Mouse (Mus musculus): Measurements from ENCODE around the gene Map7d1. TPM values are rescaled to one million over a fixed set of nuclear protein-coding genes. Genes with fewer than 3 reads are reported as not detected.

Map7d1 gene
- polyA plus RNA-seq, 1 experiment from 2014 or later, result 40.8 TPM

DNA sequence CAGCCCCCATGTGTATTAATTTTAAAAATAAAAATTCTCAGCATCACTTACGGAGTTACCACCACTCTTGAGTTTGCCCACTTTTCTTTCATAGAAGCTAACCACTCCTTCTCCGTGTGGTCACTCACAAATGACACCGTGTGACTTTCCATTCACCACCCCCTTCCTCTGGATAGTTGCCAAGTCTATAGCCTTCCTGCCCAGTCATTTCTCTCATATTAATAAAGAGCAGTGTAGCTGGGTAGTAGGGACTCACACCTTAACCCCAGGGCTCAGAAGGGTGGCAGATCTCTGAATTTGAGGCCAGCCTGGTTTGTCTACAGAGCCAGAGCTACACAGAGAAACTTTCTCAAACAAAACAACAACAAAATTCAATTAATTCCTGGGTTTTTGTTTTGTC is 58.7 kb downstream of the Map7d1 start:
- no peaks in the 10 kb centered on the region for H3K9me3 ChIP-seq
- no peak overlapping the region for H3K4me3 ChIP-seq
- H3K27me3 ChIP-seq, result no peaks in the 10 kb centered on the region
- no peak overlapping the region for H3K4me2 ChIP-seq
- 35% methylated on average over 3 of the region's 3 CpGs for WGBS
- H3K9ac ChIP-seq, result no peak overlapping the region
- no peak overlapping the region for H3K27ac ChIP-seq
- ATAC-seq (ENCODE audit: borderline replicate concordance, extremely low read depth, low FRiP score, low TSS enrichment), result no peak
- peaks cover 21% of the 10 kb centered on the region for H3K36me3 ChIP-seq
- H3K4me1 ChIP-seq, result peaks cover 42% of the 10 kb centered on the region

DNA sequence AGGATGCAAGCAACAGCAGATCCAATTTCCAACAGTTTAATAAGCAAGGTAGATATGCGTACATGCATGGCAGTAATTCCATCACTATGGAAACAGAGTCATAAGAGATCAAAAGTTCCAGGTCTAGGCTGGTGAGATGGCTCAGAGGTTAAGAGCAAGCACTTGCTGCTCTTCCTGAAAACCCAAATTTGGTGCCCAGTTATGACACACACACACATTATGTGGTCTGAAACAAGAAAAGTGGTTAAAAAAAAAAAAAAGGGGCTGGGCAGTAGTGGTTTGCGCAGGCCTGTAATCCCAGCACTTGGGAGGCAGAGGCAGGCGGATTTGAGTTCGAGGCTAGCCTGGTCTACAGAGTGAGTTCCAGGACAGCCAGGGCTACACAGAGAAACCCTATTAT is 61.2 kb downstream of the Map7d1 start:
- no peaks in the 10 kb centered on the region for H3K9me3 ChIP-seq

DNA sequence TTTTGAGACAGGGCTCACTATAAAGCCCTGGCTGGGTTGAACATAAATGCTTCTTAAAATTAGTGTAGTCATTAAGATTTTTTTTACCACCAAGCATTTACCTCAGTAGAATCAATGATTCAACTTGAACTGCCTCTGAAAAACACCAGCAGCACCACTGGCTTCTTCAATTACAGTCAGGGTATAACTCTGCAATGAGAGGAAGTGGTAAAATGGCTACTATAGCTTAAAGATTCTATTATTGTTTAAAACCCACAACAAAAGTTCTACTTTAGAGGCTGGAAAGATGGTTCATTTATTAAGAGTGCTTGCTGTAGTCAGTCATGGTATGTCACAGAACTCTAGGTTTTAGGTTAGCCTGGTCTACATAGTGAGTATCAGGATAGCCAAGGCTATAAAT is 61.9 kb downstream of the Map7d1 start:
- peaks cover 48% of the 10 kb centered on the region for H3K36me3 ChIP-seq
- no peak for ATAC-seq (ENCODE audit: borderline replicate concordance, extremely low read depth, low FRiP score, low TSS enrichment)
- H3K9me3 ChIP-seq, result no peaks in the 10 kb centered on the region
- H3K4me3 ChIP-seq, result no peak overlapping the region
- H3K4me1 ChIP-seq, result peaks cover 24% of the 10 kb centered on the region
- no peak overlapping the region for H3K4me2 ChIP-seq
- no peak overlapping the region for H3K9ac ChIP-seq
- no peak overlapping the region for H3K27ac ChIP-seq
- no peaks in the 10 kb centered on the region for H3K27me3 ChIP-seq

More for the DNA sequence above, 61.2 kb downstream of the Map7d1 start:
- H3K36me3 ChIP-seq, result peaks cover 44% of the 10 kb centered on the region
- ATAC-seq (ENCODE audit: borderline replicate concordance, extremely low read depth, low FRiP score, low TSS enrichment), result no peak
- no peak overlapping the region for H3K4me3 ChIP-seq
- H3K9ac ChIP-seq, result no peak overlapping the region
- no peak overlapping the region for H3K4me2 ChIP-seq
- H3K4me1 ChIP-seq, result peaks cover 31% of the 10 kb centered on the region
- no peak overlapping the region for H3K27ac ChIP-seq
- no peaks in the 10 kb centered on the region for H3K27me3 ChIP-seq
- 90% methylated on average over 4 of the region's 4 CpGs for WGBS

DNA sequence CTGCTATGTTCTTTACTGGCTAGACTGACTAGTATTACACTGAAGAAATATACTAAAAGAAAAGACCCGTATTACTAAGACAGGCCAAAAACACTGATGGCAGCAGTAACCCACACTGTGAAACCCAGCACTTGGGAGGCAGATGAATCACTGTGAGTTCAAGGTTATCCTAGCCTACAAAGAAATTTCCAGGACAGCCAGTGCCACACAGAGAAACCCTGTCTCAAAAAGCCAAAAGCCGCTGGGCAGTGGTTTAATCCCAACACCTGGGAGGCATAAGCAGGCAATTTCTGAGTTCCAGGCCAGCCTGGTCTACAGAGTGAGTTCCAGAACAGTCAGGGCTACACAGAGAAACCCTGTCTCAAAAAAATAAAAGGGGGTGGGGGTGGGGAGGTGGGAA is 65.5 kb downstream of the Map7d1 start:
- no peak overlapping the region for H3K4me3 ChIP-seq
- H3K4me2 ChIP-seq, result no peak overlapping the region
- peaks cover 6% of the 10 kb centered on the region; the same call in 1 of the 2 replicates for H3K4me1 ChIP-seq
- no peaks in the 10 kb centered on the region for H3K9me3 ChIP-seq
- WGBS, result 85% methylated on average over 2 of the region's 2 CpGs
- no peak overlapping the region for H3K27ac ChIP-seq
- ATAC-seq (ENCODE audit: borderline replicate concordance, extremely low read depth, low FRiP score, low TSS enrichment), result no peak
- H3K9ac ChIP-seq, result no peak overlapping the region
- H3K36me3 ChIP-seq, result peaks cover 57% of the 10 kb centered on the region
- no peaks in the 10 kb centered on the region for H3K27me3 ChIP-seq

DNA sequence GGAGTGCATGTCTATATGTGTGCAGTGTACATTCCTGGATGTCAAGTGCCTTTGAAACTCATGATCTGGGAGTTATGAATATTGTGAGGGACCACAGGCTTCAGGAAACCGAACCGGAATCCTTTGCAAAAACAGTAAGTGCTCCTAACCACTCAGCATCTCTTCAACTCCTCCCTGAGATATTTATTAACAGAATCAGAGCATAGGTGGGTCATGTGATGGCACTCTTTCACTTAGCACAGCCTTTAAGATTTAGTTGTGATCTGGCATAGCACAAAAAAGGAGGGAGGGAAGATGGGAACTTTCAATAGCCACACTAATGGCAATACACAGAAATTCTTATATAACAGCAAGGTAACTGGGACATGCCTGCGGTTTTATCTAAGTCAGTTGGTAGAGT is 69.0 kb downstream of the Map7d1 start:
- no peak for ATAC-seq (ENCODE audit: borderline replicate concordance, extremely low read depth, low FRiP score, low TSS enrichment)
- no peak overlapping the region for H3K27ac ChIP-seq
- H3K27me3 ChIP-seq, result no peaks in the 10 kb centered on the region
- peaks cover 61% of the 10 kb centered on the region for H3K36me3 ChIP-seq
- 74% methylated on average over 3 of the region's 3 CpGs for WGBS
- no peak overlapping the region for H3K4me2 ChIP-seq
- no peak overlapping the region for H3K9ac ChIP-seq
- H3K4me1 ChIP-seq, result peaks cover 6% of the 10 kb centered on the region; the same call in 1 of the 2 replicates
- H3K9me3 ChIP-seq, result no peaks in the 10 kb centered on the region
- H3K4me3 ChIP-seq, result no peak overlapping the region

DNA sequence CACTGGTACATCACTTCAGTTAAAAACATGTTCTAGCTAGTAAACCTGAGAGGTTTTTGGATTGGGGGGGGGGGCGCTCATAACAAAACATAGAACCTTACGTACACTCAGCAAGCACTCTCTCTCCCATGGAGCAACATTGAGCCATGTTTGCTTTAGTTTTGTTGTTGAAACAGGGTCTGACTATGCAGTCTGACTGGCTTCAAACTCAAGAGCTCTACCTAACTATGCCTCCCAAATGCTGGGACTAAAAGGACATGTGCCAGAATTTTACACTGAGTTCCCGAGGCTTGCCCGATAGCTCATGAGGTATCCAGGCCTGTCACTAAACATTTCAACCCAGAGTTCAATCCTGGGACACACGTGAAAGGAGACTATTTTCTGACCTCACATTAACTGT is 73.1 kb downstream of the Map7d1 start:
- WGBS, result 76% methylated on average over 5 of the region's 5 CpGs
- H3K36me3 ChIP-seq, result peaks cover 73% of the 10 kb centered on the region
- ATAC-seq (ENCODE audit: borderline replicate concordance, extremely low read depth, low FRiP score, low TSS enrichment), result no peak

More for the DNA sequence above, 73.1 kb downstream of the Map7d1 start:
- Histone ChIP-seq H3K9me3 (no peaks in the 10 kb centered on the region), H3K4me2 (no peak overlapping the region), H3K4me3 (no peak overlapping the region), H3K9ac (no peak overlapping the region), H3K4me1 (peaks cover 6% of the 10 kb centered on the region; the same call in 1 of the 2 replicates), H3K27ac (no peak overlapping the region), H3K27me3 (no peaks in the 10 kb centered on the region)

Other genes with a start within 250 kb of the Map7d1 start
- gene Csf3r, start 231.8 kb downstream of the Map7d1 start, polyA plus RNA-seq (2015; fragmentation: Nextera tagmentation; extraction: Ambion mirVana), result 1.5 and 1.7 TPM in 2 replicates
- 127 and 130 TPM in 2 replicates for gene Mrps15, start 209.4 kb downstream of the Map7d1 start, polyA plus RNA-seq (2015; fragmentation: Nextera tagmentation; extraction: Ambion mirVana)
- gene Oscp1, start 197.8 kb downstream of the Map7d1 start, polyA plus RNA-seq (2015; fragmentation: Nextera tagmentation; extraction: Ambion mirVana), result 20.1 and 22.8 TPM in 2 replicates
- 50.3 and 54.1 TPM in 2 replicates for gene Lsm10, start 159.7 kb downstream of the Map7d1 start, polyA plus RNA-seq (2015; fragmentation: Nextera tagmentation; extraction: Ambion mirVana)
- 37.8 and 40.7 TPM in 2 replicates for gene Stk40, start 152.4 kb downstream of the Map7d1 start, polyA plus RNA-seq (2015; fragmentation: Nextera tagmentation; extraction: Ambion mirVana)
- 95.9 and 101 TPM in 2 replicates for gene Eva1b, start 108.6 kb downstream of the Map7d1 start, polyA plus RNA-seq (2015; fragmentation: Nextera tagmentation; extraction: Ambion mirVana)
- gene Sh3d21, start 92.9 kb downstream of the Map7d1 start, polyA plus RNA-seq (2015; fragmentation: Nextera tagmentation; extraction: Ambion mirVana), result 7.2 and 9.4 TPM in 2 replicates
- 228 and 230 TPM in 2 replicates for gene Thrap3, start 53.6 kb downstream of the Map7d1 start, polyA plus RNA-seq (2015; fragmentation: Nextera tagmentation; extraction: Ambion mirVana)
- gene Trappc3, start 6.0 kb upstream of the Map7d1 start, polyA plus RNA-seq (2015; fragmentation: Nextera tagmentation; extraction: Ambion mirVana), result 106 and 108 TPM in 2 replicates
- 5.4 and 5.8 TPM in 2 replicates for gene Col8a2, start 30.4 kb upstream of the Map7d1 start, polyA plus RNA-seq (2015; fragmentation: Nextera tagmentation; extraction: Ambion mirVana)
- gene Adprhl2, start 65.4 kb upstream of the Map7d1 start, polyA plus RNA-seq (2015; fragmentation: Nextera tagmentation; extraction: Ambion mirVana), result 68.6 TPM in 2 replicates
- gene Tekt2, start 69.3 kb upstream of the Map7d1 start, polyA plus RNA-seq (2015; fragmentation: Nextera tagmentation; extraction: Ambion mirVana), result 5.3 and 6.2 TPM in 2 replicates
- 12.3 and 16.2 TPM in 2 replicates for gene Ago3, start 173.2 kb upstream of the Map7d1 start, polyA plus RNA-seq (2015; fragmentation: Nextera tagmentation; extraction: Ambion mirVana)
- gene Ago1, start 212.2 kb upstream of the Map7d1 start, polyA plus RNA-seq (2015; fragmentation: Nextera tagmentation; extraction: Ambion mirVana), result 6.0 and 6.7 TPM in 2 replicates

Measured in lung, embryonic 15.5 days (tissue).